Mouse (Mus musculus): ENCODE results near the gene Itm2c. TPM values are rescaled to one million over a fixed set of nuclear protein-coding genes. Genes with fewer than 3 reads are reported as not detected.

Gene Itm2c
- total and polyA plus RNA-seq, 3 experiments, result 549 to 999 (median 588) TPM

- no peak for DNase-seq
Observed at GRCm38 (mm10) chr1:85933631-85934465, 39.8 kb downstream of the Itm2c start.

GRCm38 (mm10) chr1:85934560-85934959 lies 40.5 kb downstream of the Itm2c start:
- DNase-seq, result no peak

- peak; percentile 67 for DNase-seq
Observed at GRCm38 (mm10) chr1:85935148-85935852, 41.2 kb downstream of the Itm2c start.

GRCm38 (mm10) chr1:85936265-85936664 lies 42.2 kb downstream of the Itm2c start:
- DNase-seq, result no peak

GRCm38 (mm10) chr1:85937323-85937722 lies 43.2 kb downstream of the Itm2c start:
- no peak for DNase-seq

GRCm38 (mm10) chr1:85942318-85942717 lies 48.2 kb downstream of the Itm2c start:
- no peak for DNase-seq

- DNase-seq, result no peak
Observed at GRCm38 (mm10) chr1:85949085-85949684, 55.1 kb downstream of the Itm2c start.

GRCm38 (mm10) chr1:85955150-85955549 lies 61.1 kb downstream of the Itm2c start:
- DNase-seq, result no peak

GRCm38 (mm10) chr1:85957290-85957689 lies 63.2 kb downstream of the Itm2c start:
- DNase-seq, result peak; percentile 43

- DNase-seq, result no peak
Observed at GRCm38 (mm10) chr1:85957942-85958619, 64.0 kb downstream of the Itm2c start.

Other genes starting within 250 kb of the Itm2c start
- gene Sp100, start 244.3 kb upstream of the Itm2c start, total RNA-seq (2021), result 10 to 100 TPM; 19.1 to 21.0 TPM
- 2.7 and 2.9 TPM in 2 replicates for gene Sp100, start 244.3 kb upstream of the Itm2c start, polyA plus RNA-seq (2012; rRNA removed)
- under 1 TPM; 0.86 to 0.97 TPM for gene A630001G21Rik, start 115.6 kb upstream of the Itm2c start, total RNA-seq (2021)
- gene A630001G21Rik, start 115.6 kb upstream of the Itm2c start, polyA plus RNA-seq (2012; rRNA removed), result 0.83 and 2.3 TPM in 2 replicates
- gene Cab39, start 100.8 kb upstream of the Itm2c start, total RNA-seq (2021), result 100 to 1,000 TPM; 124 TPM
- gene Cab39, start 100.8 kb upstream of the Itm2c start, polyA plus RNA-seq (2012; rRNA removed), result 48.0 and 48.6 TPM in 2 replicates
- under 1 TPM in 1 of 2 experiments, not detected in 1; 0.24 TPM for gene 4933407L21Rik, start 34.2 kb downstream of the Itm2c start, total RNA-seq (2021)
- gene 4933407L21Rik, start 34.2 kb downstream of the Itm2c start, polyA plus RNA-seq (2012; rRNA removed), result 0.10 TPM in 1 of 2 replicates, not detected in the other
- 1 to 10 TPM; 4.3 to 4.4 TPM for gene Gpr55, start 66.7 kb downstream of the Itm2c start, total RNA-seq (2021)
- gene Gpr55, start 66.7 kb downstream of the Itm2c start, polyA plus RNA-seq (2012; rRNA removed), result 0.98 and 1.2 TPM in 2 replicates
- not detected for gene Spata3, start 122.5 kb downstream of the Itm2c start, total RNA-seq (2021)
- gene Spata3, start 122.5 kb downstream of the Itm2c start, polyA plus RNA-seq (2012; rRNA removed), result not detected in 2 replicates
- gene 2810459M11Rik, start 151.6 kb downstream of the Itm2c start, total RNA-seq (2021), result under 1 TPM; 0.12 to 0.21 TPM
- 0.07 and 0.25 TPM in 2 replicates for gene 2810459M11Rik, start 151.6 kb downstream of the Itm2c start, polyA plus RNA-seq (2012; rRNA removed)
- 100 to 1,000 TPM; 123 to 128 TPM for gene Psmd1, start 170.1 kb downstream of the Itm2c start, total RNA-seq (2021)
- gene Psmd1, start 170.1 kb downstream of the Itm2c start, polyA plus RNA-seq (2012; rRNA removed), result 19.9 and 27.6 TPM in 2 replicates
- gene Htr2b, start 217.7 kb downstream of the Itm2c start, total RNA-seq (2021), result under 1 TPM; 0.14 TPM
- gene Htr2b, start 217.7 kb downstream of the Itm2c start, polyA plus RNA-seq (2012; rRNA removed), result 0.25 TPM in 1 of 2 replicates, not detected in the other
- 1 to 10 TPM; 6.9 to 9.4 TPM for gene Gm21972, start 239.4 kb downstream of the Itm2c start, total RNA-seq (2021)
- 0.30 TPM in 1 of 2 replicates, not detected in the other for gene Gm21972, start 239.4 kb downstream of the Itm2c start, polyA plus RNA-seq (2012; rRNA removed)